Mouse (Mus musculus): ENCODE measurements at regions not wholly inside any gene's neighbourhood (a gene's known extent, or its start where the extent isn't known, plus 50 kb on each side); places are given as distances from the start of the nearest gene placed in this dataset.

DNA sequence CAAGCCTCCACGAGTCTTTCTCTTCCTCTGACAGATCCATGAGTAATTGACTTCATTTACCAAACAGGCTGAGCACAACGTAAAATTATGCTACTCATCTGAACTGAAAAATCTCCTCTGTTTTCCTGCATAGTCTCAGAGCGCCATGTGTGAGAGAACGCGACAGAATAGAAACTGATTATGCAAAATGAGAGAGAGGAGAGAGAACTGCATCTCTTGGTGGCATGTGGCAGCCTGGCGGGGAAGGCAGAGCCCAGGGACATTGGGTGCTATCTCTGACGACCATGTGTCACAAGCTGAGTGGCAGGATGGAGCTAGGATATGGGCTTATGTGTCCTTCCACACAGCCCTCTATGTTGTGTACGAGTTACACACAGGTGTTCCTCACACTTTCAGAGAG, 131.6 kb upstream of the Atxn1 start:
- 62% methylated on average over 8 of the region's 8 CpGs for WGBS
- H3K36me3 ChIP-seq: no peaks in the 10 kb centered on the region
- H3K4me3 ChIP-seq: no peak overlapping the region
- DNase-seq (ENCODE audit: low spot score): no peak
- no peak overlapping the region for H3K27ac ChIP-seq
- no peaks in the 10 kb centered on the region for H3K27me3 ChIP-seq (ENCODE audit: insufficient read depth, poor library complexity, severe bottlenecking)
- H3K9me3 ChIP-seq: no peaks in the 10 kb centered on the region
- H3K4me1 ChIP-seq: 0 out of 2 replicates have a peak, but pooled peaks cover 3% of the 10 kb centered on the region

DNA sequence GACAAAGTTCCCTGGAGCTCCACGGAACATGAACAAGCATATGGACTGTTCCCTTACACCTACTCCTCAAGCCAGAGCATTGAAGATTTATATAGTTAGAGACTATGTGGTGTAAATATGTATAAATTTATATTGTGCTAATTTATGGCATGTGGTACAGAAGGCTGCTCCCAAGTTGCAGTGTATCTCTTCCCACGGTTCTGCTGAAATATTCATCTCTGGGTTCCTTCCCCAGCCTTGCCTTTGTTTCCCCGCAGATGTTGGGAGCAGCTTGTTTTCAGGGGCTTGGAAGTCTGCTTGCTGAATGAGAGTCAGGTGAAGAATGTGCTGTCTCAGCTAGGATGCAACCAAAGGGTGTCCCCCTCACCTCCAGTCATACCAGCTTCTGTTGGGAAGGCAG, 128.0 kb upstream of the Atxn1 start:
- 0 out of 2 replicates have a peak, but pooled peaks cover 3% of the 10 kb centered on the region for H3K4me1 ChIP-seq
- 85% methylated on average over 3 of the region's 3 CpGs for WGBS
- no peak overlapping the region for H3K4me3 ChIP-seq
- no peaks in the 10 kb centered on the region for H3K36me3 ChIP-seq
- H3K27ac ChIP-seq: no peak overlapping the region
- no peaks in the 10 kb centered on the region for H3K27me3 ChIP-seq (ENCODE audit: insufficient read depth, poor library complexity, severe bottlenecking)
- no peaks in the 10 kb centered on the region for H3K9me3 ChIP-seq
- no peak for DNase-seq (ENCODE audit: low spot score)

DNA sequence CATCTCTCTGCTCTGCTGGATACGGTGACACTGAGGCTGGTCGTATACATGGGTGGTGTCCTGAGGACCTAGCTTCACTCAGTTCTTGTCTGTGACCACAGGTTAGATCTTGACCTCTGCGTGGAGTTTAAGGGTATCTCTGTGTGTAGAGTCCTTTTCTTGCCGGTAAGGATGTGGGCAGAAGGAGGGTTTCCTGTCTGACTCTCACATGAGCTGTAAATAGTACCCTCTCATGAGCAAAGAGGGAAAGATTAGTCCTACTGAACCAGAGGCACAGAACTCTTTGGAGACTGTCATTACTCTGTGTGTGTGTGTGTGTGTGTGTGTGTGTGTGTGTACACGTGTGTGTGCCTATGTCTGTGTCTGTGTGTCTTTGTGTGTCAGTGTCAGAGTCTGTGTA, 126.3 kb upstream of the Atxn1 start:
- DNase-seq (ENCODE audit: low spot score): no peak
- Histone ChIP-seq H3K9me3 (no peaks in the 10 kb centered on the region), H3K4me3 (no peak overlapping the region), H3K27me3 (ENCODE audit: insufficient read depth, poor library complexity, severe bottlenecking) (no peaks in the 10 kb centered on the region), H3K4me1 (no peaks in the 10 kb centered on the region), H3K36me3 (no peaks in the 10 kb centered on the region), H3K27ac (no peak overlapping the region)
- 68% methylated on average over 5 of the region's 5 CpGs for WGBS

DNA sequence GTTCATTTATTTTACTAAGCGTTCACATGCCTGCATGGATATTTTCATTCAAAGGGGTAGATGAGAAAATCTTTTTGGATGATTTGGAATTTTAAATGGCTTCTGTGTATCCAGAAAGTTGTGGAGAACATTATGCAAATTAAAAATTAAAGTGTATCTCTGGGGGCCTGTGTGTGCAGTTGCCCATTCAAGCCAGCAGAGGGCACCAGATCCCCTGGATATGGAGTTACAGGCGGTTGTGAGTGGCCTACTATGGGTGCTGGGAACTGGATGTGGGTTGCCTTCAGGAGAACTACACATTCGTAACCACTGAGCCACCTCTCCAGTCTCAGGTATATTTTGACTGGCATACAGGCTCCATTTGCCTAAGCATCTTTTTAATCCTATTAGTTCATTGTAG, 123.4 kb upstream of the Atxn1 start:
- H3K4me1 ChIP-seq: no peaks in the 10 kb centered on the region
- H3K4me3 ChIP-seq: no peak overlapping the region
- no peaks in the 10 kb centered on the region for H3K36me3 ChIP-seq
- no peak for DNase-seq (ENCODE audit: low spot score)
- H3K27ac ChIP-seq: no peak overlapping the region
- H3K27me3 ChIP-seq (ENCODE audit: insufficient read depth, poor library complexity, severe bottlenecking): no peaks in the 10 kb centered on the region
- 85% methylated on average over 3 of the region's 3 CpGs for WGBS
- no peaks in the 10 kb centered on the region for H3K9me3 ChIP-seq

DNA sequence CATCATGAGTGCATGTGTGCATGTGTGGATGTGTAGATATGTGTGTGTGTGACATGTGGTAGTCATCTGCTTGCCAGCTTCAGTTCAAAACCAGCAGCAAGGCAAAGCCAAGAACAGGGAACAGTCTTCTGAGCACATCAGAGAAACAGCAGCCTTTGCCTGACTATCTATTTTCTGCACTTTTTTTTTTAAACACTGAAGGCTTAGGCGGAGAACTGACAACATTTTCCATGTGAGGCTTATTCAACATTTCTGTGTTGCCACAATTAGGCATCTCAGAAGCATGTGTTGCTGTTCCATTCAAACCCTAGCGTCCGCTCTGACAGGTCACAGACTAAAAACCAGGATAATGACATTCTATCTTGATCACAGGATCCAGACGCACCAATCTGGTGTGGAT, 122.9 kb upstream of the Atxn1 start:
- no peaks in the 10 kb centered on the region for H3K27me3 ChIP-seq (ENCODE audit: insufficient read depth, poor library complexity, severe bottlenecking)
- 84% methylated on average over 4 of the region's 4 CpGs for WGBS
- H3K9me3 ChIP-seq: no peaks in the 10 kb centered on the region
- no peak overlapping the region for H3K27ac ChIP-seq
- no peaks in the 10 kb centered on the region for H3K4me1 ChIP-seq
- H3K4me3 ChIP-seq: no peak overlapping the region
- H3K36me3 ChIP-seq: no peaks in the 10 kb centered on the region
- no peak for DNase-seq (ENCODE audit: low spot score)

DNA sequence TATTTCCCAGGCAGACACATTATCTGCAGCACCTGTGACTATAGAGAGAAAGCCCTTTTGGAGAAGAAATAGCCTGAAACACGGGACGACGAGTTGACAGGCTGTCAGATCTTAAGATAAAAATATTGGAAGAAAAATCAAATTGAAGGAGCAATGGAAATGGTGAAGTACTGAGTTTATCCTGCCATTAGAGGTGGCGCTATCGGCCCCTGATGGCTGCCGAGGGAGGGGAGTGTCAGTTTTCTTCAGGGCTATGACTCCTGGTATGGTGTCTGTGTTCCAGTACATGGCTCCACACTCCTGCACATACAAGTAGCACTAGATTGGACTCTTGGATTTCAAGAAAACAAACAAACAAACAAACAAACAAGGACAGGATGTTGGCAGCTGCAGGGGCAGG, 112.1 kb upstream of the Atxn1 start:
- no peak overlapping the region for H3K27ac ChIP-seq
- no peaks in the 10 kb centered on the region for H3K4me1 ChIP-seq
- WGBS: 78% methylated on average over 6 of the region's 6 CpGs
- H3K36me3 ChIP-seq: no peaks in the 10 kb centered on the region
- no peak overlapping the region for H3K4me3 ChIP-seq
- H3K27me3 ChIP-seq (ENCODE audit: insufficient read depth, poor library complexity, severe bottlenecking): no peaks in the 10 kb centered on the region
- DNase-seq (ENCODE audit: low spot score): no peak
- H3K9me3 ChIP-seq: no peaks in the 10 kb centered on the region

DNA sequence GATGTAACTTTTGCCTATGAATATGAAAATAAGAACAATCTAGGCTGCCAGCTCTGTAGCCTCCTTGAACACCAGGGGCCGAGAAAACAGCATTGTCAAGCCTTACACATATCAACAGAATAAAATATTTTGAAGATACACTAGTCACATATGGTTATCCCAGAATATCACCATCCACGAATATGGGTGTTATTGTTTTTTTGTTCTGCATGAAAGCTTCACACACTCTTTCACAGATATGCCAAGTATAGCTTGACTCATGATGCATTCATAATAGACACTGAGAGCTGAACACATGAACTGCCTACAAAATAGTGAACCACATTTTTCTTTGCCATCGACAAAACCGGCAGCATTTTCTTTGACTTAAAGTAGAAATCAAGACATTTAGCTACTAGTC, 106.9 kb upstream of the Atxn1 start:
- WGBS: 81% methylated on average over 4 of the region's 4 CpGs
- Histone ChIP-seq H3K36me3 (no peaks in the 10 kb centered on the region), H3K4me3 (no peak overlapping the region), H3K27ac (no peak overlapping the region), H3K9me3 (no peaks in the 10 kb centered on the region), H3K27me3 (ENCODE audit: insufficient read depth, poor library complexity, severe bottlenecking) (no peaks in the 10 kb centered on the region), H3K4me1 (no peaks in the 10 kb centered on the region)
- no peak for DNase-seq (ENCODE audit: low spot score)

DNA sequence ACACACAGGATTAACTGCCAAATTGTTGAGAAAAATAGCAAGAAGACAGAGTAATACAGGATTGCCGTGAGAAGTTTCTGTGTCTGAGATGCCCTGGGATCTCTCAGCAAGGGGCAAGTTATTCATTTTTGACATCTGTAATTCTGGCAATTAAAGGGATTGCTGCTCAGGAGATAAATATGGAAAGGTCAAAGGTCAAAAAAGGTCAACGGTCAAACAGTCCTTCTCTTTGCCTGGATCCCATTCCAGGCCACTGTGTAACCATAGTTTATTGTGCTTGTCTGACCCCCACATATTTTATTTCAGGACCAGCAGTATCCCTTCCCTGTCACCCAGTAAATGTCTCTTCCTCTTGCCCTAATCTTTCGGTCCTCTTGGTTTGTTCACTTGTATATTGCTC, 104.8 kb upstream of the Atxn1 start:
- Histone ChIP-seq H3K9me3 (no peaks in the 10 kb centered on the region), H3K27me3 (ENCODE audit: insufficient read depth, poor library complexity, severe bottlenecking) (no peaks in the 10 kb centered on the region), H3K4me1 (no peaks in the 10 kb centered on the region), H3K36me3 (no peaks in the 10 kb centered on the region), H3K27ac (no peak overlapping the region), H3K4me3 (no peak overlapping the region)
- 71% methylated on average over 3 of the region's 3 CpGs for WGBS
- no peak for DNase-seq (ENCODE audit: low spot score)

DNA sequence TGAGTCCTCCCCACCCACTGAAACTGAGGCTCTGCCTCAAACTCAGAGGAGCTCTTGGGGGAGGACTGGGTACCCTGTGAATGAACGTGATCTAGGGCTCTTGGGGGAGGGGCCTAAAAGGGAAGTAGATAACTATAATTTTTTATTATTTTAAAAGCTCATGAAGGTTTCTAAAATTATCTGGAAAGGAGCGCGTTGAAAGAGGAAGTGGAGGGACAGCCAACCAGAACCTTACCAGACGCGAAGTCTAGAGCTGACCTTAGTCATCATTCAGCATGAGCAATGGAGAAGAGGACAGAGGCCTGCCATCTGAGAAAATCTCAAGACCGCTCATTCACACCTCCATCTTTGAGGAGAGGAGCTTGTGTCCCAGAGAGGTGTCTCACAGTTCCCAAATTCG, 98.0 kb upstream of the Atxn1 start:
- Histone ChIP-seq H3K36me3 (no peaks in the 10 kb centered on the region), H3K9me3 (no peaks in the 10 kb centered on the region), H3K27ac (no peak overlapping the region), H3K4me1 (peaks cover 9% of the 10 kb centered on the region), H3K27me3 (ENCODE audit: insufficient read depth, poor library complexity, severe bottlenecking) (no peaks in the 10 kb centered on the region), H3K4me3 (no peak overlapping the region)
- 90% methylated on average over 7 of the region's 7 CpGs for WGBS
- no peak for DNase-seq (ENCODE audit: low spot score)

DNA sequence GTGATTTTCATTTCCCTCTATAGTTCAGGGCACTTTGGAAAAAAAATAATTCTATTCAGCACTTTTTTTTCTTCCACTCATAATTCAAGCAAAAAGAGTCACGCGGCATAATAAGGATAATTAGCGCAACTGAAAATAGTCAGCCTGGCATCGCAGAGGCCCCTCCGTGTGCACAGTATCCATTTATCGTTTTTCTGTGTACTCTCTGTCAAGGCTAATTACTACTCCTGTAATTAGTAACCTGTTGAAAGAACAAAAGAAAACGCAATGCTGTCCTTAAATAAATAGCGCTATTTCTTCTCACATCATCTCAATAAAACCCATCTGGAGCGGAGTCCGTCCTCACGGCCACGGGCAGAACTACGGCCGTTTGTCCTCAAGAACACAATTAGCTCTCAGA, 95.1 kb upstream of the Atxn1 start:
- 92% methylated on average over 14 of the region's 14 CpGs for WGBS
- H3K4me1 ChIP-seq: peaks cover 9% of the 10 kb centered on the region
- H3K9me3 ChIP-seq: no peaks in the 10 kb centered on the region
- no peaks in the 10 kb centered on the region for H3K27me3 ChIP-seq (ENCODE audit: insufficient read depth, poor library complexity, severe bottlenecking)
- no peaks in the 10 kb centered on the region for H3K36me3 ChIP-seq
- no peak overlapping the region for H3K27ac ChIP-seq
- no peak overlapping the region for H3K4me3 ChIP-seq
- no peak for DNase-seq (ENCODE audit: low spot score)

DNA sequence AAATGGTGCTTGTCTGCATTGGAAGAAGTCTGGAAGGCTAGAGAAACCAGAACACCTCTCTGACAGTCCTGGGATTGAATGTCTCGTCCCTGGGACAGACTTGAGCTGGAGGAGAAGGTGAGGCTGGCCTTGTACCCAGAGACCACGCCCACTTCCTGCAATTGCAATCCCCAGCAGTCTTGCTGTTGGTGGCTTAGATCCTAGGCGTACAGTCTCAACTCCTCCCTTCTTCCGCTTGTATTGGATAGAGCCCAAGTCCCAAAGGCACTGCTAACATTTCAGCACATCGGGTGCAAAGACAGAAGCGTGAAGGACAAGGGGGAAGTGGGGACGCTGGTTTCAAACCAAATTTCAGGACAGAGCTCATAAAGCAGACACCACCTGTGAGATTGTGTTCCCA, 94.1 kb upstream of the Atxn1 start:
- Histone ChIP-seq H3K27ac (no peak overlapping the region), H3K4me1 (peaks cover 9% of the 10 kb centered on the region), H3K36me3 (no peaks in the 10 kb centered on the region), H3K9me3 (no peaks in the 10 kb centered on the region), H3K27me3 (ENCODE audit: insufficient read depth, poor library complexity, severe bottlenecking) (no peaks in the 10 kb centered on the region), H3K4me3 (no peak overlapping the region)
- 35% methylated on average over 7 of the region's 7 CpGs for WGBS
- DNase-seq (ENCODE audit: low spot score): no peak

DNA sequence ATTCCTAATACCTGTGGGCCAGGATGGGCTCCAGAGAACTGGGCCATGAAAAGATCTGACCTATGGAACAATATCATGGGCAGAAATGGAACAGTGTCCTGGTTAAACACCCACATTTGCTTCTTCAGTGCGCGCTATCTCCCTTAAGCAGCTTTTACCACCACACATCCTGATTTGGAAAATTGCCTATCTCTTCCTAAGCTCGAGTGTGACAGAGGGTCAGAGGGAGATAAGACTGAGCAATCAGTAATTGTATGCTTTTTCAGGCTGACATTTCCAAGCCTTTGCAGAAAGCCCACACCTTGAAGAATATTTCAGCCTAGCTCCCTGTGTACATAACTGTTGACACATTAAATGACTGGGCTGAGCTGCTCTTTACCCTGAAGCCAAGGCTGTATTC, 93.5 kb upstream of the Atxn1 start:
- Histone ChIP-seq H3K27me3 (ENCODE audit: insufficient read depth, poor library complexity, severe bottlenecking) (no peaks in the 10 kb centered on the region), H3K27ac (no peak overlapping the region), H3K9me3 (no peaks in the 10 kb centered on the region), H3K36me3 (no peaks in the 10 kb centered on the region), H3K4me1 (peaks cover 9% of the 10 kb centered on the region), H3K4me3 (no peak overlapping the region)
- no peak for DNase-seq (ENCODE audit: low spot score)
- WGBS: 41% methylated on average over 3 of the region's 3 CpGs

DNA sequence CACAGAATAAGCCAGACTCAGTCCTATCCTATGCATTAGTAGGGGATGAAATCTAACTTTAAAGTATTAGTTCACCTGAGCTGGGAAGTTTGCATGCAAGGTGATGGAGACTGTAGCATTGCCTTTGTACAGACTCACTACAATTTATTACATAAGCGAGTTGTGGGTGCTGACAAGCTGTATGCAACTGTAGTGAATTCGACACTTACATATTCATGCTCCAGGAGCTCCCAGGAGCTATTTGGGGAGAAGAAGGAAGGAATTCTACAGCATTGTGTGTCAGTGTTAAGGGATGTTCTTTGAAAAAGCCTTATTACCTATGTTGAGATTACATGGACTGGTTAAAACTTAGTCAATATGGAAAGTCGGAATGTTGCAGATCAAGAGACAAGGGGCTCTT, 90.6 kb upstream of the Atxn1 start:
- Histone ChIP-seq H3K9me3 (no peaks in the 10 kb centered on the region), H3K27ac (no peak overlapping the region), H3K4me3 (no peak overlapping the region), H3K27me3 (ENCODE audit: insufficient read depth, poor library complexity, severe bottlenecking) (no peaks in the 10 kb centered on the region), H3K36me3 (no peaks in the 10 kb centered on the region), H3K4me1 (peaks cover 9% of the 10 kb centered on the region)
- 75% methylated on average over 3 of the region's 3 CpGs for WGBS
- DNase-seq (ENCODE audit: low spot score): no peak

DNA sequence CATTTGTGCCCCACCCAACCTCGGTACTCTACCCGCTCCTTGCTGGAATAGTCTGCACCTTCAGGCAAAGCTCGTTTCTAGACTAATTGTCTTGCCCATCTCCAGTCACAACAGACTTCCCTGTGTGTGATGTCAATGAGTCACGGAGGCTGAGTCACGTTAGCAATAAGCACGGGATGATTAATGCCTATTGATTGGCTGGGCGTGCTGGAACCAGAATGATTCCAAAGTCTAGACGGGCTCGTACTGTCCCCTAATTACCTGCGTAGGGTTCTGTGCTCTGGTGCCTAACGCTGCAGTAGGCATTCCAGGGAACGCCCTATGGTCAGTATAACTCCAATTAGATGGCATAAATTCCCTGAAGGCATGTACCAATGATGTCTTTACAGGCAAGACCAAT, 78.8 kb upstream of the Atxn1 start:
- Histone ChIP-seq H3K36me3 (no peaks in the 10 kb centered on the region), H3K4me3 (no peak overlapping the region), H3K27me3 (ENCODE audit: insufficient read depth, poor library complexity, severe bottlenecking) (no peaks in the 10 kb centered on the region), H3K27ac (peak overlapping the region; percentile 67; the same call in 1 of the 2 replicates), H3K9me3 (no peaks in the 10 kb centered on the region), H3K4me1 (peaks cover 4% of the 10 kb centered on the region; the same call in 1 of the 2 replicates)
- 76% methylated on average over 12 of the region's 12 CpGs for WGBS
- DNase-seq (ENCODE audit: low spot score): no peak

All from heart, embryonic 10.5 days (tissue).